Mouse (Mus musculus): ENCODE measurements at regions not wholly inside any gene's neighbourhood (a gene's known extent, or its start where the extent isn't known, plus 50 kb on each side); places are given as distances from the start of the nearest gene placed in this dataset.

GRCm38 (mm10) chr15:27341518-27341976 is 124.9 kb upstream of the Ank start:
- intact Hi-C loops (cut with DNase I), result no loop called here
- no peak for DNase-seq (ENCODE audit: low spot score in 2 of 2)

- DNase-seq (ENCODE audit: low spot score in 2 of 2), result peak in 1 of 2 experiments; percentile 51
- intact Hi-C loops (cut with DNase I), result no loop called here
Measured at GRCm38 (mm10) chr15:27358441-27358840, 108.0 kb upstream of the Ank start.

GRCm38 (mm10) chr15:27359271-27359670 is 107.2 kb upstream of the Ank start:
- intact Hi-C loops (cut with DNase I), result no loop called here
- DNase-seq (ENCODE audit: low spot score in 2 of 2), result no peak

- DNase-seq (ENCODE audit: low spot score in 2 of 2), result no peak
Measured at GRCm38 (mm10) chr15:27374517-27374916, 92.0 kb upstream of the Ank start.

GRCm38 (mm10) chr15:27378601-27379094 is 87.8 kb upstream of the Ank start:
- no peak for DNase-seq (ENCODE audit: low spot score in 2 of 2)

More at GRCm38 (mm10) chr15:27374517-27374916, 92.0 kb upstream of the Ank start:
- intact Hi-C loops (cut with DNase I), result no loop called here

GRCm38 (mm10) chr15:27380436-27380945 is 86.0 kb upstream of the Ank start:
- intact Hi-C loops (cut with DNase I), result no loop called here
- DNase-seq (ENCODE audit: low spot score in 2 of 2), result no peak

More at GRCm38 (mm10) chr15:27378601-27379094, 87.8 kb upstream of the Ank start:
- intact Hi-C loops (cut with DNase I), result no loop called here

GRCm38 (mm10) chr15:27381565-27381964 is 84.9 kb upstream of the Ank start:
- intact Hi-C loops (cut with DNase I), result no loop called here
- no peak for DNase-seq (ENCODE audit: low spot score in 2 of 2)

- intact Hi-C loops (cut with DNase I), result no loop called here
- no peak for DNase-seq (ENCODE audit: low spot score in 2 of 2)
Measured at GRCm38 (mm10) chr15:27390567-27390966, 75.9 kb upstream of the Ank start.

GRCm38 (mm10) chr15:27405721-27406161 is 60.7 kb upstream of the Ank start:
- DNase-seq (ENCODE audit: low spot score in 2 of 2), result peak; percentile 20 to 56
- intact Hi-C loops (cut with DNase I), result no loop called here

- no peak for DNase-seq (ENCODE audit: low spot score in 2 of 2)
- intact Hi-C loops (cut with DNase I), result no loop called here
Measured at GRCm38 (mm10) chr15:27409856-27410255, 56.6 kb upstream of the Ank start.

- DNase-seq (ENCODE audit: low spot score in 2 of 2), result no peak
- intact Hi-C loops (cut with DNase I), result no loop called here
Measured at GRCm38 (mm10) chr15:27412304-27412703, 54.2 kb upstream of the Ank start.

- no peak for DNase-seq (ENCODE audit: low spot score in 2 of 2)
- intact Hi-C loops (cut with DNase I), result no loop called here
Measured at GRCm38 (mm10) chr15:27412761-27413160, 53.7 kb upstream of the Ank start.

GRCm38 (mm10) chr15:27413486-27413885 is 53.0 kb upstream of the Ank start:
- peak in 1 of 2 experiments; percentile 39 for DNase-seq (ENCODE audit: low spot score in 2 of 2)
- intact Hi-C loops (cut with DNase I), result no loop called here

GRCm38 (mm10) chr15:27414819-27415218 is 51.7 kb upstream of the Ank start:
- intact Hi-C loops (cut with DNase I), result no loop called here
- no peak for DNase-seq (ENCODE audit: low spot score in 2 of 2)
